Mouse (Mus musculus): ENCODE measurements around the gene Depdc5. TPM values are rescaled to one million over a fixed set of nuclear protein-coding genes. Genes with fewer than 3 reads are reported as not detected.

Depdc5 gene
- total RNA-seq, 1 experiment = 27.2 TPM

GRCm38 (mm10) chr5:32985379-32985778, 121.9 kb downstream of the Depdc5 start:
- Histone ChIP-seq H3K4me3 (ENCODE audit: insufficient read depth in 1 of 2, low read depth in 1 of 2, low read length in 2 of 2, poor library complexity in 1 of 2, severe bottlenecking in 1 of 2) (no peak overlapping the region), H3K27ac (ENCODE audit: insufficient read depth, low read depth, low read length, poor library complexity, severe bottlenecking) (no peak overlapping the region), H3K4me1 (ENCODE audit: control insufficient read depth in 2 of 2, insufficient read depth in 2 of 2, low read length in 2 of 2, poor library complexity in 1 of 2) (peaks cover 0 to 2% of the 10 kb centered on the region in 2 experiments; a peak in 1 of 4 replicates), H3K36me3 (ENCODE audit: control insufficient read depth, insufficient read depth, low read length, poor library complexity, severe bottlenecking) (peaks cover 10% of the 10 kb centered on the region; the same call in 1 of the 2 replicates), H3K9me3 (ENCODE audit: control insufficient read depth, insufficient read depth, low read depth, low read length) (no peaks in the 10 kb centered on the region), H3K9ac (ENCODE audit: insufficient read depth, low read depth, low read length, poor library complexity, severe bottlenecking) (no peak overlapping the region)
- in situ Hi-C loops (cut with MboI; ENCODE audit: low sequenced_read_pairs in 2 of 2, unreplicated experiment in 2 of 2) = no loop called here
- no peak for TF ChIP-seq HCFC1 (IDR thresholded peaks at IDR 0.05; ENCODE audit: borderline replicate concordance, insufficient read depth, low read length)
- TF ChIP-seq ZNF384 (IDR thresholded peaks at IDR 0.05; ENCODE audit: low read depth, low read length) = no peak
- no peak for TF ChIP-seq ZC3H11A (IDR thresholded peaks at IDR 0.05; ENCODE audit: borderline replicate concordance, low read depth, low read length)
- no peak for TF ChIP-seq CHD2 (IDR thresholded peaks at IDR 0.05; ENCODE audit: low read depth, low read length)
- no peak for TF ChIP-seq MAFK (IDR thresholded peaks at IDR 0.05; ENCODE audit: insufficient read depth, low read depth, low read length)
- DNase-seq (ENCODE audit: low read depth, low spot score) = no peak

DNA sequence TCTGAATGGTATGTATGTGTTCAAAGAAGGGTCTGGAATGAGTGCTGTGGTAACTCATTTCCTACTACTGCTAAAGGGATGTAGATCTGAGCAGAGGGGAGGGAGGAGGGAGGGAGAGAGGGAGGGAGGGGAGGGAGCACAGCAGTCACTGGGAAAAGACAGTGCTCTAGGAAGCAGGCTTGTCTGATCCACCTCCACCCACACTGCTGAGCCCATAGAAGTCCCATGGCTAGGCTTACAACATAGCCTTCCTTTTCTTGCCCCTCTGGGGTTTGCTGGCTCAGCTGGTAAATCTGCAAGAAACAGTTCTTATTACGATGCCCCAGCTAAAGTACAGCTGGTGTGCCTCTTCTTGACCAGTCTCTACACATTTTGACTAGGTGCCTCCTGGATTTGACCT, 124.4 kb downstream of the Depdc5 start:
- DNase-seq (ENCODE audit: low read depth, low spot score) = no peak
- TF ChIP-seq ZNF384 (IDR thresholded peaks at IDR 0.05; ENCODE audit: low read depth, low read length) (no peak), MAFK (IDR thresholded peaks at IDR 0.05; ENCODE audit: insufficient read depth, low read depth, low read length) (no peak), CHD2 (IDR thresholded peaks at IDR 0.05; ENCODE audit: low read depth, low read length) (no peak), HCFC1 (IDR thresholded peaks at IDR 0.05; ENCODE audit: borderline replicate concordance, insufficient read depth, low read length) (no peak), ZC3H11A (IDR thresholded peaks at IDR 0.05; ENCODE audit: borderline replicate concordance, low read depth, low read length) (no peak)
- Histone ChIP-seq H3K9me3 (ENCODE audit: control insufficient read depth, insufficient read depth, low read depth, low read length) (no peaks in the 10 kb centered on the region), H3K9ac (ENCODE audit: insufficient read depth, low read depth, low read length, poor library complexity, severe bottlenecking) (no peak overlapping the region), H3K36me3 (ENCODE audit: control insufficient read depth, insufficient read depth, low read length, poor library complexity, severe bottlenecking) (peaks cover 11% of the 10 kb centered on the region; the same call in 1 of the 2 replicates), H3K4me1 (ENCODE audit: control insufficient read depth in 2 of 2, insufficient read depth in 2 of 2, low read length in 2 of 2, poor library complexity in 1 of 2) (peaks cover 0 to 3% of the 10 kb centered on the region in 2 experiments; a peak in 1 of 4 replicates), H3K4me3 (ENCODE audit: insufficient read depth in 1 of 2, low read depth in 1 of 2, low read length in 2 of 2, poor library complexity in 1 of 2, severe bottlenecking in 1 of 2) (no peak overlapping the region), H3K27ac (ENCODE audit: insufficient read depth, low read depth, low read length, poor library complexity, severe bottlenecking) (no peak overlapping the region)
- in situ Hi-C loops (cut with MboI; ENCODE audit: low sequenced_read_pairs in 2 of 2, unreplicated experiment in 2 of 2) = no loop called here

GRCm38 (mm10) chr5:32989959-32990640, 126.6 kb downstream of the Depdc5 start:
- no peaks in the 10 kb centered on the region for H3K9me3 ChIP-seq (ENCODE audit: control insufficient read depth, insufficient read depth, low read depth, low read length)
- no peak overlapping the region for H3K9ac ChIP-seq (ENCODE audit: insufficient read depth, low read depth, low read length, poor library complexity, severe bottlenecking)
- in situ Hi-C loops (cut with MboI; ENCODE audit: low sequenced_read_pairs in 2 of 2, unreplicated experiment in 2 of 2) = no loop called here
- no peak overlapping the region for H3K4me3 ChIP-seq (ENCODE audit: insufficient read depth in 1 of 2, low read depth in 1 of 2, low read length in 2 of 2, poor library complexity in 1 of 2, severe bottlenecking in 1 of 2)
- H3K36me3 ChIP-seq (ENCODE audit: control insufficient read depth, insufficient read depth, low read length, poor library complexity, severe bottlenecking) = peaks cover 10% of the 10 kb centered on the region; the same call in 1 of the 2 replicates
- no peak for DNase-seq (ENCODE audit: low read depth, low spot score)
- H3K27ac ChIP-seq (ENCODE audit: insufficient read depth, low read depth, low read length, poor library complexity, severe bottlenecking) = no peak overlapping the region
- TF ChIP-seq HCFC1 (IDR thresholded peaks at IDR 0.05; ENCODE audit: borderline replicate concordance, insufficient read depth, low read length) (no peak), CHD2 (IDR thresholded peaks at IDR 0.05; ENCODE audit: low read depth, low read length) (no peak), ZNF384 (IDR thresholded peaks at IDR 0.05; ENCODE audit: low read depth, low read length) (no peak), MAFK (IDR thresholded peaks at IDR 0.05; ENCODE audit: insufficient read depth, low read depth, low read length) (no peak), ZC3H11A (IDR thresholded peaks at IDR 0.05; ENCODE audit: borderline replicate concordance, low read depth, low read length) (no peak)
- peaks cover 0 to 3% of the 10 kb centered on the region in 2 experiments; a peak in 1 of 4 replicates for H3K4me1 ChIP-seq (ENCODE audit: control insufficient read depth in 2 of 2, insufficient read depth in 2 of 2, low read length in 2 of 2, poor library complexity in 1 of 2)

DNA sequence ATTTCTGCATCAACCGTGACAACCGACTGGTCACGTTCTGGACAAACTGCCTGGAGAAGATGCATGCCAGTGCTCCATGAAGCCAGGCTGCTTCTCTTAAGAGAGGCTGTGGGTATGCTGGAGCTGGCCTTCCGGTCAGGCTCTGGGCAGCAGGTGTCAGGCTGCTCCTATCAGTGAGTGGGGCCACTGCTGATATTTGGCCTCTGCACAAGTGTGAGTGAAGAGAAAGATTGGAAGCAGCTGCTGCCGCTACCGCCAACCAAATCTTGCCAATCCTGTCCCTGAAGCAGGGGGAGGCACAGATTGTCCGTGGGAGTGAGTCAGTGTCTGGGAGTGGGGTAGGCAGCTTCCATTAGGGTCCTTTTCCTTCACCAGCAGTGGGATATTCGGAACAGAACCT, 127.7 kb downstream of the Depdc5 start:
- no peak for DNase-seq (ENCODE audit: low read depth, low spot score)
- Histone ChIP-seq H3K9ac (ENCODE audit: insufficient read depth, low read depth, low read length, poor library complexity, severe bottlenecking) (no peak overlapping the region), H3K4me3 (ENCODE audit: insufficient read depth in 1 of 2, low read depth in 1 of 2, low read length in 2 of 2, poor library complexity in 1 of 2, severe bottlenecking in 1 of 2) (no peak overlapping the region), H3K27ac (ENCODE audit: insufficient read depth, low read depth, low read length, poor library complexity, severe bottlenecking) (no peak overlapping the region), H3K9me3 (ENCODE audit: control insufficient read depth, insufficient read depth, low read depth, low read length) (no peaks in the 10 kb centered on the region), H3K4me1 (ENCODE audit: control insufficient read depth in 2 of 2, insufficient read depth in 2 of 2, low read length in 2 of 2, poor library complexity in 1 of 2) (peaks cover 0 to 3% of the 10 kb centered on the region in 2 experiments; a peak in 1 of 4 replicates), H3K36me3 (ENCODE audit: control insufficient read depth, insufficient read depth, low read length, poor library complexity, severe bottlenecking) (peaks cover 10% of the 10 kb centered on the region; the same call in 1 of the 2 replicates)
- in situ Hi-C loops (cut with MboI; ENCODE audit: low sequenced_read_pairs in 2 of 2, unreplicated experiment in 2 of 2) = no loop called here
- no peak for TF ChIP-seq MAFK (IDR thresholded peaks at IDR 0.05; ENCODE audit: insufficient read depth, low read depth, low read length)
- no peak for TF ChIP-seq CHD2 (IDR thresholded peaks at IDR 0.05; ENCODE audit: low read depth, low read length)
- no peak for TF ChIP-seq ZNF384 (IDR thresholded peaks at IDR 0.05; ENCODE audit: low read depth, low read length)
- TF ChIP-seq ZC3H11A (IDR thresholded peaks at IDR 0.05; ENCODE audit: borderline replicate concordance, low read depth, low read length) = no peak
- no peak for TF ChIP-seq HCFC1 (IDR thresholded peaks at IDR 0.05; ENCODE audit: borderline replicate concordance, insufficient read depth, low read length)

All from ES-E14 (cell line).